Mouse (Mus musculus): ENCODE measurements at regions not wholly inside any gene's neighbourhood (a gene's known extent, or its start where the extent isn't known, plus 50 kb on each side); places are given as distances from the start of the nearest gene placed in this dataset.

DNA sequence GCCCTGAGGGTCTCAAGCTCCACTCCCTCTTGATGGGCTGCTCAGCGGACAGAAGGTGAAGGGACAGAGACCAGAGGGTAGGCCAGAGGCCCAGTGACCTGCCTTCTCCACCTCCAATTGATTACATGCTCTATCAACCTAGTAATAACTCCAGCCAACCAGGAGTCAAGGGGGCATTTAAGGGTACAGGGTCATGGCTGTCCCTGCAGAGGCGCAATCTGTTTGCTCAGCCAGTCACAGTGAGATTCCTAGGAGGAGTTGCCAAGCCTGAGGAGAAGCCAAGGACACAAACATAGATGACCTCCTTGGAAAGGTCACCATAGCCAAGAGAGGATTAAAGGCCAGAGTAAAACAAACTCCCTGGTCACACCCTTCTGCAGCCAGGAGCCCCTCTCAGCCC lies 181.3 kb upstream of the Cdh4 start:
- no peak for ATAC-seq (replicated peaks in 1 of 2; ENCODE audit: insufficient read depth in 1 of 2, low FRiP score in 2 of 2, low TSS enrichment in 1 of 2, low read depth in 1 of 2, poor library complexity in 2 of 2, severe bottlenecking in 2 of 2)

DNA sequence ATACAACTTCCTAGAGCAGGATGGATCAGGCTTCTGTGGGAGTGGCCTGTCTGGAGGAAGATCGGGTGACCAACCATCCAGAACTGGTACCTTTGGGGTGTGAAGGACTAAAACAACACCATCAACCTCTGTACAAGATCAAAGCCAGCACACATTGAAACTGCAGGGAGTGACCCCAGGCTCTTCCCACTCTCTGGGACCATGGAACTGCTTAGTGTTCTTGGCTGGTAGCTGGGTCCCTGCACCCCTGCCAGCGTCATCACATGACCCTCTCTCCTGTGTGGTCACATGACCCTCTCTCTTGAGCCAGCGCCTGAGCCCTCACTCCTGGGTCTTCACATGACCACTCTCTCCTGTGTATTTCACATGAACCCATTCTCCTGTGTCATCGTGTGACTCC lies 178.3 kb upstream of the Cdh4 start:
- ATAC-seq (replicated peaks in 1 of 2; ENCODE audit: insufficient read depth in 1 of 2, low FRiP score in 2 of 2, low TSS enrichment in 1 of 2, low read depth in 1 of 2, poor library complexity in 2 of 2, severe bottlenecking in 2 of 2): no peak

DNA sequence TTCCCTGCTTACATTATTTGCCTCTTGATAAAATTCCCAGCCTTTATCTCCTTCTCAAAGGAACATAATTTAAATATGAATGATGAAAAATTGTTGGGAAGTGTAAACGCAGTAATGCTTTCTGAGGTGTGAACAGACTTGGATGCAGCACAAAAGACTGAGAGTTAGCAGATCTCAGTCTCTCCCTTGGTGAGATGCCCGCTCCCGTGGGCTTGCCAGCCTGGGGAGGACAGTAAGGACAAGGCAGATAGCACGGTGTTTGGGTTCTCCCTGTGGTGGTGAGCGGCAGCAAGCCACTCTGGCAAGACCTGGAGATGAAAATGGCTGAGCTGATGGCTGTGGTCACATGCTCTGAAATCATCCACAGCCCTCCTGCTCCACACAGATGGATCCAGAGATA lies 176.8 kb upstream of the Cdh4 start:
- no peak for ATAC-seq (replicated peaks in 1 of 2; ENCODE audit: insufficient read depth in 1 of 2, low FRiP score in 2 of 2, low TSS enrichment in 1 of 2, low read depth in 1 of 2, poor library complexity in 2 of 2, severe bottlenecking in 2 of 2)

DNA sequence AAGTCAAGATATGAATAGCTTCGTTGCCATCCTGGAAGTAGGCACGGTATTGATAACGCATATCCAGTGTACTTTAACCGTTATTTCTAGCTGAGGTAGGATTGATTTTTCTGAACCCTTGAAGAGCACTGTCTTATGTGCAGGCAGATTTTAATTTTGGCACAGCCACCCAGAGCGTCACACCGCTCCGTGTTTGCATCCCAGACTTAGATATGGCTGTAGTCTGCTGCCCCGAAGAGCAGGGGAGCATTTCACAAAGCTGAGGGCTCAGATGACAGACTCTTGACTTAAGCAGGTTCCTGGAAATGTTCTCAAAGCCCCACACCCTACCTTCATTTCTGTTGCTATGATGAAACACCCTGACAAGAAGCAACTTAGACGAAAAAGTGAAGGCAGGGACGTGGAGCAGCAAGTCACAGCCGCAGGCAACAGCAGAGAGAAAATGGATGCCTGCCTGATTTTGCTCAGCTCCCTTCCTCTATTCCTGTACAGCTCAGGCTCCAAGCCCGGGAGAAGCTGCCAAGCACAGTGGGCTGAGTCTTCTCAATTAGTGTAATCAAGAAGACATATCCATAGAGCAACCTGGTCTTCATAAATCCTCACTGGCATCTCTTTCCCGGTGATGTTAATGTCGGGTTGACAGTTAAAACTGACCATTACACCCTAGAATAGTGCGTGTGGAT lies 164.9 kb upstream of the Cdh4 start:
- ATAC-seq (replicated peaks in 1 of 2; ENCODE audit: insufficient read depth in 1 of 2, low FRiP score in 2 of 2, low TSS enrichment in 1 of 2, low read depth in 1 of 2, poor library complexity in 2 of 2, severe bottlenecking in 2 of 2): no peak

DNA sequence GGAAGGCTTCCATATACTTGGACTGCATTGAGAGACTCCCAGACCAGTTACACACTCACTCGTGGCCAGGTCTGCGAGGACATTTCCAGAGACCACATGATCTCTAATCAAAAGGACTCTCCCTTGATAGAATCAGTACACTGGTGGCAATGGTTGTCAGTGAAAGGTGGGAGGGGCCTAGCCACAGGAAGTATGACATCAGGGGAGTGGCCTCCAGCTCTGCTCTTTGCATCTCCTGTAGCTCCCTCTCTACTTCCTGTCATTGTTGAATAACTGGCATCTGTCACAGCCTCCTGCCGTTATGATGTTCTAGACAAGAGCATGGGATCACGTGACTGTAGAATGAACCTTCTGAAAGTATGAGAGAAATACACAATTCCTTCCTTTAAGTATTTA lies 164.3 kb upstream of the Cdh4 start:
- no peak for ATAC-seq (replicated peaks in 1 of 2; ENCODE audit: insufficient read depth in 1 of 2, low FRiP score in 2 of 2, low TSS enrichment in 1 of 2, low read depth in 1 of 2, poor library complexity in 2 of 2, severe bottlenecking in 2 of 2)

DNA sequence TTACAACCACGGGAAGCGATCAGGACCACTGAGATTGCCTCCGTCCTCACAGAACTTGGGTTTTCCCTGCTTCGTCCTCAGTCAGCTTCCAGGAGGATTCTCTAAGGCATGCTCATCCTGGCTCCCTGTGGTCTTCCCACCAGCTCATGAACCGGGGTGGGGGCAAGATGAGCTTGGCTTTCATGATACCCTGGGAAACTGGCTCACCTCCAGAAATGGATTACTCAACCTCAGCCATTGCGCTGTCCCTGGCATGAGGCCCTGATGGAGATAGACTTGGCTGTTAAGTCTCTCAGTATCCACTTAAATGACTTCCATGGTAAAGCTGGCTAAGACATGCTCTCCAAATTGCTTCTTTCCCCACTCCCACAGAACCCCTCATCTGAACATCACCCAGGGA lies 160.0 kb upstream of the Cdh4 start:
- ATAC-seq (replicated peaks in 1 of 2; ENCODE audit: insufficient read depth in 1 of 2, low FRiP score in 2 of 2, low TSS enrichment in 1 of 2, low read depth in 1 of 2, poor library complexity in 2 of 2, severe bottlenecking in 2 of 2): no peak

DNA sequence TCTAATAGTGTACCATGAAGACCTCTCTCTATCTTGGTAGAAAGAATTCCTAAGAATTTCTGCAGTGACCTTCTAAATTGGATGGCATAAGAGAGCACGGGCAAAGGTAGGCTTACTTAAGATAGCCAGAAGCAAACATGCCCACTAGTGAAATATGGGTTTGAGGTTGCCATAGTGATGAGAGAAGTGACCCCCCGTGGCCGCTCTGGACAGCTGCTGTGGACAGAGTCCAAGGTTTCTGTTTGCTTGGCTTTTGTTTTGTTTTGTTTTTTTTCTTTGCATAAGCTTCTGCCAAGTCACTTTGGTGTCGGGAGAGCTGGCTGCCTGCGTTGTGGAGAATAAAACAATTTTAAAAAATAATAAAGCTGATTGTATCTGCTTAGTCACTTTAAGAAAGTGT lies 151.8 kb upstream of the Cdh4 start:
- no peak for ATAC-seq (replicated peaks in 1 of 2; ENCODE audit: insufficient read depth in 1 of 2, low FRiP score in 2 of 2, low TSS enrichment in 1 of 2, low read depth in 1 of 2, poor library complexity in 2 of 2, severe bottlenecking in 2 of 2)

DNA sequence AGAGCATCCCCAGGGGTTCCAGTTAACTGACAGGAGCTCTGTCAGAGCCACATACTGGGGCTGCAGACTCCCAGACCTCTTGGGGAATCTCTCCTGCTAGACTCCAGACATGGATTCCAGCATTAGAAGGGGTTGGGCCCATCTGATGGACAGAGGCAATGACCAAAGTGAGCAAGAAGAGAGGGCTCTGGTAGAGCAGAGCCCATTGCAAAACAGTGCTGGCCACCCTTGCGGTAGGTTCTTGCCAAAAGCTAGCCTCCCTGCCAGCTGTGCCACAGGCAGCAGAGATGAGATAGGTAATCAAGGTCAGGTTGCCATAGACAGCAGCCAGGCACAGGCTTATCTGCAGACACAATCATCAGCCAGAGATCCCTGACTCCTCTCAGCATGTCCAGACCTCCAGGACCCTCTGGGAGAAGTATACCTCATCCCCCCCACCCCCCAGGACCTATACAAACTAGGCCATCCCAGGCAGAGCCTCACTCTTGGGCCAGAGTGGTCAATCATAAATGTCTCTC lies 151.1 kb upstream of the Cdh4 start:
- no peak for ATAC-seq (replicated peaks in 1 of 2; ENCODE audit: insufficient read depth in 1 of 2, low FRiP score in 2 of 2, low TSS enrichment in 1 of 2, low read depth in 1 of 2, poor library complexity in 2 of 2, severe bottlenecking in 2 of 2)

DNA sequence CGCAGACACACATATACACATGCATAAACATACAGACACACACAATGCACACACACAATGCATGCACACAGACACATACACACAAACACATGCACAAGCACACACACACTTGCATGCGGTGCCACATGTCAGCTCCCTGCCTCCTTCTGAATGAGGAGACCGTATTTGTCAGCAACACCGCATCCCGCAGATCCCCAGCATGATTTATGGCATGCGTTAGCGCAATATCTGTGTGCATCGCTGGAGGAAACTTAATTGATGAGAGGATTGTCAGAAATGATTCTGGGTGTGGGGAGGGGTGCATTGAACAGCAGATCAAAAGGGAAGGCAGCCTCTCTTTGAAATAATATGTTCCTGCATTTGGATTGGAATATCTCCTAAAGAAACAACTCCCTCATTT lies 150.3 kb upstream of the Cdh4 start:
- no peak for ATAC-seq (replicated peaks in 1 of 2; ENCODE audit: insufficient read depth in 1 of 2, low FRiP score in 2 of 2, low TSS enrichment in 1 of 2, low read depth in 1 of 2, poor library complexity in 2 of 2, severe bottlenecking in 2 of 2)

DNA sequence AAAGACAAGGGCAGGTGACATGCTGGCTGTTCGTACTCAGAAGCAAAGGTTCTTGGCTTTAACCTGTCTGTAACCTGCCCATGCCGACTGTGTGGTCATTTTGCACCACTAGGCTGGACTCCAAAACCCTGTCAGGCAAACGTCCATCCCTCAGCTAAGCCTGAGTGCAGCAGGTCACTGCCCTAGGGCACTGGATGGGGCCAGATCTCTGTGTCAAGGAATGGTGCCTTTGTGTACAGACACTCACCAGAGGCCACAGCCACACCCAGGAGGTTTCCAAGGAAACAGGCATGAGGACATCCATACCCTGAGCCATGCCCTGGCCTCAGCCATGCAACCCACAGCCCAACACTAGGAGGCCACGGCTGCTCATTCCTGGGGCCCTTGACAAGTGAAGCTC lies 149.7 kb upstream of the Cdh4 start:
- no peak for ATAC-seq (replicated peaks in 1 of 2; ENCODE audit: insufficient read depth in 1 of 2, low FRiP score in 2 of 2, low TSS enrichment in 1 of 2, low read depth in 1 of 2, poor library complexity in 2 of 2, severe bottlenecking in 2 of 2)

DNA sequence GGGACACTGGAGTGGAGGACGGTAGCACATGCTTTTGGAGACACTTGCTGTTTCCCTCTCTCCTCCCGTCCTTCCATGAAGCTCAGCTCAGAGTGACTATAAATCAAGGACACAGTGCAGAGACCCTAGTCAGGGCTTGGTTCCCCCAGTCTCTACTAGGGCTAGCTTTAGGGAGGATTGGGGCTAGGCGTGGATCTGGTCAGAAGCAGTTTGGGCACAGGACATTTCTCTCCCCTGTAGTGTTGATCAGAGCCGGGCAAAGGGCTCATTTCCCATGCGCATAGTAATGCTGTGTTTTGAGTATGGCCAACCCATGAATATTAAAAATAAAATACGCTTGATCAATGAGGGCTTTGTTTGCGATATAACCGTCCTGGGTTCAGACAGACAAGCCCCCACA lies 149.1 kb upstream of the Cdh4 start:
- no peak for ATAC-seq (replicated peaks in 1 of 2; ENCODE audit: insufficient read depth in 1 of 2, low FRiP score in 2 of 2, low TSS enrichment in 1 of 2, low read depth in 1 of 2, poor library complexity in 2 of 2, severe bottlenecking in 2 of 2)

DNA sequence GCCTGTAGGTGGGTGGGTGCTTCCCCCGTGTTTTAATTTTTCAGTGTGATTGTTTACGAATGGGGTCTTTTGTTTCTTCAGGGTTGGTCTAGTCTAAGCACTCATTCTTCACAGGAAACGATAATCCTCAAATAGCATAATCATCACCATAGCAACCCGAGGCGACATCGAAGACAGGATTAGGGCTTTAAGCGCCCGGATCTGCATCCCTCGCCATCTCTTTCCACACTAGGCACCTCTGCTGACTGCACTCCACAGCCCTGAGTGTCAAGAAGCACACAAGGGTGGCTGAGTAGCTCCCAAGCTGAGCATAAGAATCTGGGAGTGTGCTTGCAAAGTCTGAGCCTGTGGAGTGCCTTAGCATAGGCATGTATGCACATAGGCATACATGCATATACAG lies 145.2 kb upstream of the Cdh4 start:
- ATAC-seq (replicated peaks in 1 of 2; ENCODE audit: insufficient read depth in 1 of 2, low FRiP score in 2 of 2, low TSS enrichment in 1 of 2, low read depth in 1 of 2, poor library complexity in 2 of 2, severe bottlenecking in 2 of 2): no peak

DNA sequence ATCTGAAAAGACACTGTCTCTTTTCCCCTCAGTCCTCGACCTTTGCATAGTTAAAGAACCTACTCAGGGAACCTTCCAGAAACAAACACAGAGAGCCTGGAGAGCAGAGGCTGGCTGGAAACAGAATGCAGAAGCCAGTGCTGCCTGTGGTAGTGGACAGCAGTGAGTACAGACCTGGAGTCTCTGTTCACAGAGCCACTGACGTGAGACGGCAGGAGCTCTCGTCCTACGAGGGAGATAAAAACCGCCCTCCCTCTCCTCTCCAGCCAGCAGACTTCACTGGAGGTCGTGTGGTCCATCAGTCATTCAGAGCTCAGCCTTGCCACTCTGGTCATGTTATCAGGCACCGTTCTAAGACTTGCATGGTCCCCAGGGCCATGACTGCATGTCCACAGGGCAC lies 138.5 kb upstream of the Cdh4 start:
- no peak for ATAC-seq (replicated peaks in 1 of 2; ENCODE audit: insufficient read depth in 1 of 2, low FRiP score in 2 of 2, low TSS enrichment in 1 of 2, low read depth in 1 of 2, poor library complexity in 2 of 2, severe bottlenecking in 2 of 2)

DNA sequence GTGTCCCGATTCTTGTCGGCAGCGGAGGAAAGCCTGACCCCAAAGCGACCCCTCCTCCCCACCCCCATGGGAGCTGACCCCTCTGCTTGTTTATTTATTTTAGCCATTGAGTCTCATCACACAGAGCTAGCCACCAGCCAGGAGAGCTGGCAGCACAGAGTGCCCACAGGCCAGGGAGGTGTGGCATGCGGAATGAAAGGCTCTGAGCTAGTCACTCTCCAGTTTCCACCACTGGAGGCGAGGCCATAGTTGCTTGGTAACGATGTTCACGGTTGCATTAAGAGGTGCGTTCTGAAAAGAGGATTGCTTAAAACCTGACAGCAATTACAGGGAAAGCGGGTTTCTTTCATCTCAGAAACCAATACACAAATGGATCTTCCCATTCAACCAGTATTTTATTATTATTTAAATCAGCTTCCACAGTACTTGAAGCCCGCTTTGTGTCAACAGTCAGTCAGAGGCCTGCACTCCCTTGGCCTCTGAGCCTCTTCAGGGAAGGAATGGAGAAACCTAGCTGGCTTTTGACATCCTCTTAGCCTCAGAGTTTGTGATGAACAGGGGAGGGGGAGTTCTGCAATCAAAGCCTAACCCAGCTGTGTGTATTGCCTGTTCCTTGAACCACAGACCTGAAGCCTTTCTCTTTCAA lies 134.8 kb upstream of the Cdh4 start:
- ATAC-seq (replicated peaks in 1 of 2; ENCODE audit: insufficient read depth in 1 of 2, low FRiP score in 2 of 2, low TSS enrichment in 1 of 2, low read depth in 1 of 2, poor library complexity in 2 of 2, severe bottlenecking in 2 of 2): no peak

DNA sequence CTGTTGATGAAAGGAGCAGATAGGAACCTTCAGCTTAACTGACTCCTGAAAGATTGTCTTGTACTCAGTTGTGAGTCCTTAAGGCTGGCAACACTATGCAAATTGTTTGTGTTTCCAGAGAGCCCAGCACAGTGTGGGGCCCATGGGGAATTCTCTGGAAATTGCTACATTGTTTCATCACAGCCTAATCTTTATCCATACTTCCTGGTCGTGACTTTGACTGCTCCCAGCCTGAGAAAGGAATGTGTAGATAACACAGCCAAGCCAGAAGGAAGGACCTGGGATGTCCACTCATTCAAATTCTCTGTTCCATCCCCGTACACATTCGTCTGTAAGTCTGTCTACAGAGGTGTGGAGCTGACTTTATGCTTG lies 134.3 kb upstream of the Cdh4 start:
- ATAC-seq (replicated peaks in 1 of 2; ENCODE audit: insufficient read depth in 1 of 2, low FRiP score in 2 of 2, low TSS enrichment in 1 of 2, low read depth in 1 of 2, poor library complexity in 2 of 2, severe bottlenecking in 2 of 2): no peak

DNA sequence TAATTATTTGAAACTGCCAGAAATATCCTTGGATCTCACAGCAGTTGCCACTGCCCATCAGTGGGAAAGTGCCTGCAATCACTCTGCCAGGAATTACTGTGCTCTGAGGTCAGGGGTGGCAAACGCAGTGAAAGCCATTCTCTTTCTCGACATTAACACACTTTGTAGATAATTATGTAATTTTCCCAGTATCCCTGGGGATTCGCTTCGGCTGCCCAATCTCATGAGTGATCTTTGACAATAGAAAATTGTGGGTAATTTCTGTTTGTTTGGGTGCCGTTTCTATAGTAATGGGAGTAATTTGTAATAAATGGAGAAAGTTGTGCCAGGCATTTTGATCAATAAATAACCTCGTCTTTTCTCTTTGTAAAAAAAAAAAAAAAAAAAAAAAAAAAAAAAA lies 124.2 kb upstream of the Cdh4 start:
- ATAC-seq (replicated peaks in 1 of 2; ENCODE audit: insufficient read depth in 1 of 2, low FRiP score in 2 of 2, low TSS enrichment in 1 of 2, low read depth in 1 of 2, poor library complexity in 2 of 2, severe bottlenecking in 2 of 2): no peak

DNA sequence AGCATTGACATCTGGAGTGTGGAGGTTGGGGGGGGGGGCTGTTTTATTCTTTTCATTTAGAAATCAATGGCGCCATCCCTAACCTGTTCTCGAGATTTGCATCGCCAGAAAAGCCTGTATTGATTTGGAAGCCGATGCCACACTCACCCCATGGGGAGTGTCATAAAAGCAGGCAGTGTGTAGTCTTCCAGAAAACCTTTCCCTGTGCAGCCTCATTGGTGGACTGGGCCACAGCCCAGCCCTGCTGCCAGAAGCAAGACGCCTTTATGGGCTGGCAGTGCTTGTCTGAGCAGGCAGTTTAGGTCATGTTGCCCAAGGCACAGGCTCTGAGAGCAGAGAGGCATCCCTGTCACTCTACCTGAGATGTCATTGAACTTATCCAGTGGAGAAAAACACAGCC lies 117.0 kb upstream of the Cdh4 start:
- no peak for ATAC-seq (replicated peaks in 1 of 2; ENCODE audit: insufficient read depth in 1 of 2, low FRiP score in 2 of 2, low TSS enrichment in 1 of 2, low read depth in 1 of 2, poor library complexity in 2 of 2, severe bottlenecking in 2 of 2)

DNA sequence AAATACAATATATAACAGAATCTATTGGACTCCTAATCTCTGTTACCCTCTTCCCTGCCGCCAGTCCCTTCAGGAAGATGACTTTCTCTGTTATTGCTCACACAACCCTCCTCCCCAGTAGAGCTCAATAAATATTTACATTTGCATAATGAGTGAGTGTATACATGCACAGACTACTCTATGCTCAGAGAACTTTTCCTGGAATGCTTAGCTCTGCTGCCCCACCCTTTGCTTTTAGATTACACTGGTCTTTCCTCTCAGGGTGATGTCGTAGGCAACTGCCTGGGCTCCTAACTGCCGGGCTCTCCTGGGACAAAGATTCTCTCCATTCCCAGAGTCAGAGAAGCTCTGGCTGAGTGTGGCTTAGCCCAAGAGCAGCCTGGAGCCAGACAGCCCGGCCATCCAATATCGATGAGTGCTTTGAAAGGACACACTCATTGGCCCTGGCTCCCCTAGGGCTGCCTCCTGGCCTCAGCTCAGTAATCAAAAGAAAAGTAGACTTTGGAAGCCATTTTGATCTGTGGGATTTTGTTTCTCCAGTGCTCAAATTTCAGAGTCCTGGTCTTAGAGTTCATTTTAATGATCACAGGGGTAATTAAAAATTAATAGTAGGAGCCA lies 109.2 kb upstream of the Cdh4 start:
- ATAC-seq (replicated peaks in 1 of 2; ENCODE audit: insufficient read depth in 1 of 2, low FRiP score in 2 of 2, low TSS enrichment in 1 of 2, low read depth in 1 of 2, poor library complexity in 2 of 2, severe bottlenecking in 2 of 2): no peak

DNA sequence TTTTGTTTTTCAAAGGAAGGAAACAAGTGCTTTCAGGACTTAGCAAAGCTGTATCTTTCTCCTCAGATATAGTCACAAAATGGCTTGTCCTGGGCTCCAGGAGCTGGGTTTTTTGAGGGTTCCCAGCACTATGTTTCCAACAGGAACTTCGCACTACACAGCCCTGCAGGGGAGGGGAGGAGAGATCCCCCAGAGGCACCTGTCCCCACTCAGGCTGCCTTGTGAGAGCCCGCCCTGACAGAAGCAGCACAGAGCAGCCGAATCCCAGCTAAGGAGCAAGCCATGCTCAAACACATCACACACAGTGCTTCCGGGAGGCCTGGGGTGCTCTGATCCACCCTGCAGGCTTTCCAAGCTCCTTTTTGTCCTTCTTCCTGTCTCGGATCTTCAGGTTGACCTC lies 108.6 kb upstream of the Cdh4 start:
- ATAC-seq (replicated peaks in 1 of 2; ENCODE audit: insufficient read depth in 1 of 2, low FRiP score in 2 of 2, low TSS enrichment in 1 of 2, low read depth in 1 of 2, poor library complexity in 2 of 2, severe bottlenecking in 2 of 2): no peak

All from hematopoietic stem cell, adult 5-6 weeks (primary cell).